Mouse (Mus musculus) heart, embryonic 10.5 days (tissue): Measurements from ENCODE around the gene Hook2. TPM values are rescaled to one million over a fixed set of nuclear protein-coding genes. Genes with fewer than 3 reads are reported as not detected.

Experiments used
- DNase-seq: peaks from one replicate; pipeline ENCODE4 v3.0.0-alpha.2; 2017; ENCODE audit warnings: low spot score
- H3K27ac ChIP-seq: fragments of 300-500 bp; sonication (generic); 2 replicates; pipeline ENCODE4 v1.5.1; 2016; ENCODE audit warnings: mild to moderate bottlenecking
- H3K27me3 ChIP-seq: fragments of 300-500 bp; sonication (generic); 2 replicates; pipeline ENCODE4 v1.6.1; 2016; ENCODE audit warnings: mild to moderate bottlenecking; ENCODE audit not compliant: poor library complexity, insufficient read depth, severe bottlenecking
- H3K36me3 ChIP-seq: fragments of 300-500 bp; sonication (generic); 2 replicates; pipeline ENCODE4 v1.6.1; 2016; ENCODE audit warnings: mild to moderate bottlenecking, moderate library complexity
- H3K4me1 ChIP-seq: fragments of 300-500 bp; sonication (generic); 2 replicates; pipeline ENCODE4 v1.6.1; 2016; ENCODE audit warnings: mild to moderate bottlenecking
- H3K4me3 ChIP-seq: fragments of 300-500 bp; sonication (generic); 2 replicates; pipeline ENCODE4 v1.5.1; 2016; ENCODE audit warnings: mild to moderate bottlenecking, moderate library complexity
- H3K9me3 ChIP-seq: fragments of 300-500 bp; sonication (generic); 2 replicates; pipeline ENCODE4 v1.6.1; 2016; ENCODE audit warnings: mild to moderate bottlenecking, moderate library complexity
- WGBS: fragments of 180-500 bp; shearing (Covaris S2); methylation state at CpG from one replicate; pipeline ENCODE4 v1.1.7; 2016; 5-methylcytosine and 5-hydroxymethylcytosine counted together
- polyA plus RNA-seq: library from polyadenylated mRNA; unstranded; fragments of >200 nt; fragmentation: Nextera tagmentation; extraction: Ambion mirVana; gene quantifications from 2 replicates; pipeline ENCODE4 v1.2.1, GENCODE M21; 2016

Hook2 gene
- polyA plus RNA-seq, 1 experiment from 2014 or later, result 14.7 TPM

DNA sequence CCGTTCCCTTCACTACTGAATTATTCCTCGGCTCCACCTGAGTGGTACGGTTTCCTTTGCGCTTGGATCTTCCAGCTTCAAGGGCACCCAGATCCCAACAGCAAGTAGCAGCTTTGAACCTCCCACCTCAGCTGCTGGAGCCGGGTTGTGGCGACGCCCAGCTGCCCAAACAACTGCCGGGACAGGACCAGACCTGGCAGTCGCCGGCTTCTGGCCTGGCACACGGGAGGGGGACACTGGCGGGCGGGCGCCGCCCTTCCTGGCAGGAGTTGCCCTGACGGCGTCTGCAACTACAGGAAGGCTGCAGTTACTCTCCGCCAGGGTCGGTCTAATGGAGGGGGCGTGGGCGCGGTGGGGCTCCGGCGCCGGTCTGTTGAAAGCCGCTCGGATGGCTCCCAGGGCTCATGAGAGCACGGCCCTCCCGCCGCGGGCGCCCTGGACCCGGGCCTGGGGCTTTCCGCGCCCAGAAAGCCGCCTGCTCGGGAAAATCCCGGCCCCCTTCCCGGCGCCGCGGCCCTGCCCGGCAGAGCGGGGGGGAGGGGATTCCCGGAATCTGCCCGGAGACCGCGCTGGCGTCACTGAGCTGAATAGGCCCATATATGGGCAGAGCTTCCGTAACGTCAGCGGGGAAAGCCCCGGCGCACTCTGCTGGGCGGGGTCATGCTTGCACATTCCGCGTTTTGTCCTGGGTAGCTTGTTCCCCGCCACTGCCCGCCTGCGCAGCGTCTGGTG, 14.2 kb upstream of the Hook2 start:
- Histone ChIP-seq H3K4me1 (peaks cover 61% of the 10 kb centered on the region), H3K27ac (peak overlapping the region; percentile 90), H3K36me3 (peaks cover 38% of the 10 kb centered on the region), H3K4me3 (peak overlapping the region; percentile 75), H3K27me3 (peaks cover 24% of the 10 kb centered on the region), H3K9me3 (no peaks in the 10 kb centered on the region)
- under 1% methylated on average over 57 of the region's 61 CpGs for WGBS
- DNase-seq, result peak; percentile 98

DNA sequence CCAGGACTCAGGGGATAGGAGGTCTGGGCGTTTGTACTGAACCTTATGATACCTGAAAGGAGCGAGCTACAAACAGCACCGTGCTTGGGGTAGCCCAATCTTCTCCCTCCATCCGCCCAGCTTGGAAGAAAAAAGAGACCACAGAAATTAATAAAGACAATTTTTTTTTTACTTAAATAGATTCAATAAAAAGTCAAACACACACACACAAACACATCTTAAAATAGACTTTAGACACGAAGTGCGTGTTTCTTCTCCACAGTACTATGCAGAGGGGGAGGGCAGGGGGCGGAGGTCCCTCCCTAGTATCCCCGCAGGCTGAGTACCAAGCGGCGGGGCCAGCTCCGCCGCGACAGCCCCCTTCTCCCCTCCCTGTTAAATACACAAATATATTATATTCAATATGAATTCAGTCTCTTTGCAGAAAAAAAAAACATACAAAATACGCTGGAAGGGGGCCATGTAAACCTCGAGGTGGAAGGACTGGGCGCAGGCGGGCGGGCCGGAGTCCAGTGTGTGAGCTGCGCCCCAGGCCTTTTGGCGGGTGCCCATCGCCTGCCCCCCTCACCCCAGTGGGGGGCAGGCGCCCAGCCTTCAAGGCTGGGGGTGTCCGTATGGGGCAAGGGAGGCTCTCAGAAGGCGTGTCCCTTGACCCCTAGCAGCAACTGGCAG, 13.5 kb upstream of the Hook2 start:
- DNase-seq, result no peak
- Histone ChIP-seq H3K4me1 (peaks cover 67% of the 10 kb centered on the region), H3K9me3 (no peaks in the 10 kb centered on the region), H3K4me3 (peak overlapping the region; percentile 75), H3K27ac (peak overlapping the region; percentile 90), H3K27me3 (peaks cover 30% of the 10 kb centered on the region), H3K36me3 (peaks cover 31% of the 10 kb centered on the region)
- 4% methylated on average over 25 of the region's 25 CpGs for WGBS

DNA sequence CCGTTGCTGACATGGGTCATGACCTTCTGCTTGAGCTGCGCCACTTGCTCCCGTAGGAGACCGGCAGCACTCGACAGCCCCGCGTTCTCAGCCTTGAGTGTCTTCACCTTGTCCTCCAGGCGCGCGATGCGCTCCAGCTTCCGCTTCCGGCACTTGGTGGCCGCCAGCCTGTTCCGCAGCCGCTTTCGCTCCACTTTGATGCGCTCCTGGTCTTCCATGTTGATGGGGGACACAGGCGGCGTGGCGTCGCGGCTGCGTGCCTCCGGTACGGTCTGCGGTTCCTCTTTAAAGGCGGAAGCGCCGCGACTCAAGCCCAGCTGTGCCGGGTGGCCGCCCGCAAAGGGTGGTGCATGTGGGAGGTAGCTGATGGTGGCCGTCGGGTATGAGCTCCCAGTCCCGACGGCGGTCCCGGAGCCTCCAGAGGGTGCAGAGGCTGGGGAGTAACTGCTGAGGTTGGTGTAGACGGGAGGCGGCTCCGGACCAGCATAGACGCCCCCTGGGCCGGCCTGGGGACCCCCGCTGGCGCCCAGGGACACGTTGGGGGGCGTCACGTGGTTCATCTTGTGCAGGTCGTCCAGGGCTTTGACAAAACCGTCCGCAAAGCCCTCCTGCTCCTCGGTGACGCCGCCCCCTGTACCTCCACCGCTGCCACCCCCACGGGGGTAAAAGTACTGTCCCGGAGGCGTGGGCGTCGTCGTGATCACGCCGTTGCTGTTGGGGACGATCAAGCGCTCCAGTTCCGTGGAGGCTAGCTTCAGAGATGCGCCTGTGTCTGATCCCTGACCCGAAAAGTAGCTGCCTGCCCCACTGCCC, 12.8 kb upstream of the Hook2 start:
- Histone ChIP-seq H3K4me3 (peak overlapping the region; percentile 75), H3K27ac (peak overlapping the region; percentile 90), H3K4me1 (peaks cover 75% of the 10 kb centered on the region), H3K27me3 (peaks cover 36% of the 10 kb centered on the region), H3K9me3 (no peaks in the 10 kb centered on the region), H3K36me3 (peaks cover 24% of the 10 kb centered on the region)
- WGBS, result under 1% methylated on average over 70 of the region's 70 CpGs
- peak; percentile 89 for DNase-seq

DNA sequence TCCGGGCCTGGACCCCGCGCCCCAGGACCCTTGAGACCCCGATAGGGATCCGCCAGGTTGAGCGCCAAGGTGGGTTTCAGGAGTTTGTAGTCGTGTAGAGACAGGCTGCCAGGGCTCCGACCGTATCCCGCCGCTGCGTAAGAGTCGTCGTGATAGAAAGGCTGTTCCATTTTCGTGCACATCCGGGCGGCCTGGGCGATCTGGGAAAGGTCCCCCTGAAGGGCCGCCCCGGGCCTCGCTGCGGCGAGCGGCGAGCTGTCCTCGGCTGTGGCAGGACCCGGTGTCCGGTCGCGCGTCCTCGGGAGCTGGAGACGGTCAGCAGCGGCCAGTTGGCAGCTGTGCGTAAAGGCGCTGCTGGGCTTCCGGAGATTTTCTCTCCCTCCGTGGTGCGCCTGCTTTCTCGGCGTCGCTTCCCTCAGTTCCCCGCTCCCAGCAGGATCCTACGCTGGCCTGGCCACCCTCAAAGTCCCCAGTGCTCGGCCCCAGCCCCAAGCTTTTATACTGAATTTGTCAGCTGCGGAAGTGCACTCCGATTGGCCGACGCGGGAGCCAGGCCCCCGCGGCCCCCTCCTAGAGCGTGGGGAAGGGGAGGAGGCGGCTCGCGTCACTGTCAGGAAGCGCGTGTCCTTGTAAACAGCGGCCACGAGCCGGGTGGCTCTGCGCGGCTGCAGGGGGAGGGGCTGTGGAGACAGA, 12.0 kb upstream of the Hook2 start, which contains the start of gene Junb:
Gene Junb, minus strand, starts transcription at position 471 of the 693 bp plus-strand sequence.
- Histone ChIP-seq H3K27me3 (peaks cover 36% of the 10 kb centered on the region), H3K36me3 (peaks cover 16% of the 10 kb centered on the region), H3K27ac (peak within 1 kb of the TSS; percentile 90), H3K9me3 (no peaks in the 10 kb centered on the region), H3K4me1 (peaks cover 77% of the 10 kb centered on the region), H3K4me3 (peak within 1 kb of the TSS; percentile 75)
- peak; percentile 96 for DNase-seq
- under 1% methylated on average over 63 of the region's 63 CpGs for WGBS

DNA sequence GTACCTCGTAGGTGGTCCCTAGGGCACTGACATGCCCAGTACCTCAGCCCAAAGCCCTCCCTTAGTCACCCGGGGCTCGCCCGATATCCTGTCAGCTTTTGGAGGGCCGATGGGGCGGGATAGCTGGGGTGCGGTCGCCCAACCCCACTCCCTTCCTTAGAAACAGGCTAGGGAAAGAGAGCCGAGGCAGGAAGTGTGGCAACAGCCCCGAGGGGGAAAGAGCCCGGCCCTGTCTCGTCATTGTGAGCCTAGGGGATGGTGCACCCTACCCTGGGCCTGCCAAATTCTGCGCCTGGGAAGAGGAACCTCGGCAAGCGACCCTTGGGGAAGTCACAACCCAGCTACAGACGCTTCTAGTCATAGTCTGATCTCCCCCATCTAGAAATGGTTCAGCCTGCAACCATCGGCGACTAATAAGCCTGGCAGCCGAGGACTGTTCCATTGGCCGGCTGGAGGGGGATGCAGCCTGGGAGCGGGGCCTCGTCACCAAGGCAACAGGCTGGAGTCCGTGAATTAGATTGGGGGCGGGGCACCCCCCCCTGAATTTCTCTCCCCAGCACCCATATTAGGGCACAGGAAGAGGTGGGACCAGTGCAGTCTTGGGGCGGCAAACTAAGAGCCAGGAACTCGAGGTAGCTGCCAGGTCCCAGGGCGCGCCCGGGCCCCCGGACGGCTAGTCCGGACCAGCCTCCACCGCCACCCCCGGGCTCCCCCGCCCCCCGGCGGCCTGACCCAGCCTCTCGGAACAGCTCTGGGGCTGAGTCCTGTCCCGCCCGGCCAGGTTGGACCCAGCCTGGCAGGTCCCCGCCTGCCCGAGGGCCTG, 10.6 kb upstream of the Hook2 start:
- peak; percentile 96 for DNase-seq
- WGBS, result 3% methylated on average over 42 of the region's 42 CpGs
- peak overlapping the region; percentile 83 for H3K27ac ChIP-seq

DNA sequence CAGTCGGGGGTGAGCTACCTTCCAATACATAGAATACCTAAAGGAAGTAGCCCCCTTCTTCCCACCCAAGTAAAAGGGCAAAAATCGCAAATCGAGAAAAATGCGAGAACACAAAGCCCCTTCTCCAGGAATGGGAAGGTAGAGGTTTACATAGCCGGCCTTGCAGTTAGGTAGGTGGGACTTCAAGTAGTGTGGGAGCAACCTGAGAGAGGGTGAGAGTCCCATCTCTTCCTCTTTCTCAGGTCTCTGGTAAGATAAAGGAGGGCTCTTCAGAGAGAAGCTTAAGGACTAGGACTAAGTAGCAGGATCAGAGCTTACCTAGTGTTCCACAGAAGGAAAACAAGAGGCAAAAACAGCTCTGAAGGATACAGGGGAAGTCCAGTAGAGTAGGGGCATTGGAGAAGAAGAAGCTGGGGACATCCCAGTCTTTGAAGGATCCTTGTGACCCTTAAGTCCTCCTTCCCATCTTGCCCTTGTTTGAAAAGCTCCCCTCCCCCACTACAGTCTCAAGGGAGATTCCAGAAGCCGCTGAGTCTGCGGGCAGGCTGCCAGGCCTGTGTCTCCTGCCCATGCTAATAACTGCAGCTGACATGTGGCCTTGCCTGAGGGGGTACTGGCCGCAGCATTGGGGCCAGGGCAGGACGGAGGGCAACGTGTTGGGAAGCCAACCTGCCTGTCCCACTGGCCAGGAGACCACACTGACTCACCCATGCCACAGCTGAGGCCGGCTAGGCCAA, 9.6 kb upstream of the Hook2 start:
- Histone ChIP-seq H3K4me1 (peaks cover 90% of the 10 kb centered on the region), H3K27me3 (peaks cover 41% of the 10 kb centered on the region), H3K36me3 (no peaks in the 10 kb centered on the region), H3K27ac (peak overlapping the region; percentile 83), H3K9me3 (no peaks in the 10 kb centered on the region), H3K4me3 (peak overlapping the region; percentile 75)
- 33% methylated on average over 11 of the region's 11 CpGs for WGBS
- no peak for DNase-seq

More for the DNA sequence above, 10.6 kb upstream of the Hook2 start:
- no peaks in the 10 kb centered on the region for H3K9me3 ChIP-seq
- H3K4me3 ChIP-seq, result peak overlapping the region; percentile 75
- 0 out of 2 replicates have a peak, but pooled peaks cover 4% of the 10 kb centered on the region for H3K36me3 ChIP-seq
- peaks cover 40% of the 10 kb centered on the region for H3K27me3 ChIP-seq
- H3K4me1 ChIP-seq, result peaks cover 89% of the 10 kb centered on the region

DNA sequence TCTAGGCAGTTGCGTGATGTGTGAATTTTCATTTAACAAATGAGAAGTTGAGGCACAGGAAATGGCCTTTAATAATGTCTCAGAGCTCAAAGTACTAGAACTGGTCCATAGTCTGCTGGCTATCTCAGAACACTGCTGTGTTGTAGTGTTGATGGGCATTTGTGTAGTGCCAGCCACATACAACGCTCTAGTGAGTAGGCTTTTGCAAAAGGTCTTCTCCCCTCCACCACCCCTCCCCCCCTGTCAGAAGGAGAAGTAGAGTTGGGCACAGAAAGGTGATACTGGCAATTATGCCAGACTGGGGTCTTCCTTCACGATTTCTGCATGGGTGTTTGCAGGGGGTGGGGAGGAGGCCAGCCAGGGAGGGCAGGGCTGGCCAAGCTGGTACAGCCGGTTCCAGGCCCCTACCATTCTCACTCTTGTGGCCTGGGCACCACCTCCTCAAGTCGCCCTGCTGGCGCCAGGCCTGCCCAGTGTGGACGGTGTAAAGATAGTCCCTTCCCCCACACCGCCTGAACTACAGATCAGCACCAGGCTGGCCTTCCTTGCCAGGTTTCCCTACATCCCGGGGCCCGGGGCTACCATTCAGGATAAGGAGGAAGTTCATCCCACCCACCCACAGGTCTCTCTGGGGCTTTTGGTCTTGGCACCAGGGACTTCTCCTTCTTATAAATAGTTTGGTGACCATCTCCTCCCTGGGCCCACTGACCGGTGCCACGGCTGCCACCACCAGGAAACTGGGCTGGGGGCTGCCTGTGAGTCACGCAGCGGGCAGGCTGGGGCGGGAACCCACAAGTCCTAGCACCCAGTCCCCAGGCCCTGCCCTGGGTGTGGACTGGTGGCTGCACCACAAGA, 8.5 kb upstream of the Hook2 start:
- WGBS, result 77% methylated on average over 15 of the region's 15 CpGs
- peak overlapping the region; percentile 39; the same call in 1 of the 2 replicates for H3K27ac ChIP-seq
- H3K4me3 ChIP-seq, result no peak overlapping the region
- no peaks in the 10 kb centered on the region for H3K9me3 ChIP-seq
- H3K36me3 ChIP-seq, result no peaks in the 10 kb centered on the region
- H3K4me1 ChIP-seq, result peaks cover 89% of the 10 kb centered on the region
- DNase-seq, result no peak
- peaks cover 44% of the 10 kb centered on the region for H3K27me3 ChIP-seq

DNA sequence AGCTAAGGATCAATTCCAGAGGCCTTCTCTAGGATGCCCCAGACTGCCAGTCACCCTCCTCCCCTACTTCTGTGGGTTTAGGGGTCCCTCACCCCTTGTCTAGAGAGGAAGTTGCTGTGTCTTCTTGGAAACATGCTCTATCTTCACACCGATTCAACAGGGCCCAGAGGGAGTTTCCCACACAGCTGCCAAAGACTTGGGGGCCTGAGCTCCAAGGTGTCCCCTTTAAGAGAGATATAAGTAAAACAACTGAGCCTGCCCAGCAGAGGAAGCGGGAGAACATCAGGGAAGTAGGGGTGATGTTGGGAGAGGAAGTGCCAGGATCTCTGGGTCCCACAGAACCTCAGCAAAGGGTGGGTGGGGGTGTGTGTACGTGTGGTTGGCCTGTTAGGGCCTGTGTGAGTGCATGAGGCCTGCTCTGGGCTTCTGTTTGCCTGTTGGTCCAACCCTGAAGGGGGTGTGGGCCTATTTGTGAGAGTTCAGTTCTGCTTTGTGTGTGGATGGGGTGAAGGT, 7.8 kb upstream of the Hook2 start:
- Histone ChIP-seq H3K27ac (peak overlapping the region; percentile 31; the same call in 1 of the 2 replicates), H3K27me3 (peaks cover 40% of the 10 kb centered on the region), H3K4me1 (peaks cover 82% of the 10 kb centered on the region), H3K9me3 (no peaks in the 10 kb centered on the region), H3K4me3 (no peak overlapping the region), H3K36me3 (no peaks in the 10 kb centered on the region)
- DNase-seq, result peak; percentile 70
- 52% methylated on average over 3 of the region's 3 CpGs for WGBS

DNA sequence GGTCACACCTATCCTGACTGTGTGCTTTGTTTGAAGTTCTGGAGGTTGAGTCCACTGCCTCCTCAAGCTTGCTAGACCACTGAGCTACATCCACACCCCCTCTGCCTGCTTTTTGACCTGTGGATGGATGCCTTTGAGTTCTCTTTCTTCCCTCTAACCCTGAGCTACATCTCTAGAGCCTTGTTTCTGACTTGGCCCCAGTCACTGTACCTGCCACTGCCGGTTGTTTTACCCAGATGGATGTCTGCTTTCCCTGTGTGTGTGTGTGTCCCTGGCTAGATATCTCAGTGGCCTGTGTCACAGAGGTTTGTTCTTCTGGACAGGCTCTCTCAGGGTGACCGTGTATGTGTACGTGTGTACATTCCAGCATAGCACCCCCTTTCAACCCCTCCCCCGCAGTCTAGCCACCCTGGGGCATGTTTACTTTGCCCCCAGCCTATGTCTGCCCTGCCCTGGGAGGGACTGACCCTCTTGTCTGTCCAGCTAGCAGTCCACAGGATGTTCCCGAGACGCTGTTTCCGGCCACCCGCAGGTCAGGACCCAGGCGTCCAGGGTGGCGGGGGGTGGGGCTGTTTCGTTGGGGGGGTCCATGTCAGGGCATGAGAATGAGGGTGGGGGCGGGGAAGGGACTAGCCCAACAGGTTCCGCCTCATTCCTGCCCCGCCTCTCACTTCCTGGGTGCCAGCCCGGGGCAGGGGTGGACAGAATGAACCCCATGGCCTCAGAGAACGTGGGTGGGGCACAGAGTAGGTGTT, 5.9 kb upstream of the Hook2 start:
- Histone ChIP-seq H3K27ac (peak overlapping the region; percentile 91), H3K36me3 (no peaks in the 10 kb centered on the region), H3K4me3 (peak overlapping the region; percentile 71), H3K9me3 (no peaks in the 10 kb centered on the region), H3K4me1 (peaks cover 69% of the 10 kb centered on the region), H3K27me3 (peaks cover 48% of the 10 kb centered on the region)
- DNase-seq, result peak; percentile 76
- WGBS, result 9% methylated on average over 16 of the region's 16 CpGs
